Mouse (Mus musculus): ENCODE measurements around the gene Rimbp3.

- TF ChIP-seq MAFK (IDR thresholded peaks at IDR 0.05; ENCODE audit: insufficient read depth, low read depth, low read length) (no peak), ZNF384 (IDR thresholded peaks at IDR 0.05; ENCODE audit: low read depth, low read length) (no peak), CHD2 (IDR thresholded peaks at IDR 0.05; ENCODE audit: low read depth, low read length) (no peak), ZC3H11A (IDR thresholded peaks at IDR 0.05; ENCODE audit: borderline replicate concordance, low read depth, low read length) (no peak)
These were observed 40.4 kb upstream of the Rimbp3 start for GRCm38 (mm10) chr16:17168049-17168448.

Data from ES-E14 (cell line).